Mouse (Mus musculus) C2C12 (cell line): Measurements from ENCODE around the gene Rbm28. TPM values are rescaled to one million over a fixed set of nuclear protein-coding genes. Genes with fewer than 3 reads are reported as not detected.

Experiments used
- H3K27me3 ChIP-seq: one replicate; pipeline ENCODE4 v1.6.1; 2011; ENCODE audit not compliant: control insufficient read depth, insufficient read depth, insufficient read length
- H3K36me3 ChIP-seq: one replicate; pipeline ENCODE4 v1.6.1; 2011; ENCODE audit not compliant: control insufficient read depth, insufficient read depth
- H3K4me3 ChIP-seq: one replicate; pipeline ENCODE4 v1.5.1; 2011; ENCODE audit warnings: mild to moderate bottlenecking, control low read depth; ENCODE audit not compliant: poor library complexity, insufficient read depth, severe bottlenecking
- H3K79me2 ChIP-seq: one replicate; pipeline ENCODE4 v1.6.1; 2011; ENCODE audit not compliant: control insufficient read depth, insufficient read depth
- H3K79me3 ChIP-seq: one replicate; pipeline ENCODE4 v1.6.1; 2011; ENCODE audit warnings: low read depth, control low read depth
- H3ac ChIP-seq: one replicate; pipeline ENCODE3; 2011; ENCODE audit warnings: low read depth; ENCODE audit not compliant: control insufficient read depth, insufficient read length
- CEBPB ChIP-seq: IDR thresholded peaks from one replicate; pipeline ENCODE4 v1.6.1; 2011; ENCODE audit warnings: low read depth, mild to moderate bottlenecking, control low read depth, moderate library complexity
- CTCF ChIP-seq: IDR thresholded peaks from one replicate; pipeline ENCODE4 v1.5.1; 2011; ENCODE audit not compliant: control insufficient read depth, insufficient read depth, insufficient read length
- FOSL1 ChIP-seq: IDR thresholded peaks from one replicate; pipeline ENCODE4 v1.8.0; 2011; ENCODE audit warnings: mild to moderate bottlenecking, low read length; ENCODE audit not compliant: poor library complexity, insufficient read depth, severe bottlenecking
- MAX ChIP-seq: IDR thresholded peaks from one replicate; pipeline ENCODE4 v1.6.1; 2011; ENCODE audit warnings: mild to moderate bottlenecking, control low read depth
- MYOD1 ChIP-seq: IDR thresholded peaks from one replicate; pipeline ENCODE4 v1.6.1; 2011; ENCODE audit warnings: low read depth; ENCODE audit not compliant: control insufficient read depth, insufficient read length
- MYOG ChIP-seq: IDR thresholded peaks from one replicate; pipeline ENCODE4 v1.6.1; 2011; ENCODE audit not compliant: control insufficient read depth, insufficient read length; ENCODE audit errors: extremely low read depth
- USF1 ChIP-seq: IDR thresholded peaks from one replicate; pipeline ENCODE4 v1.6.1; 2011; ENCODE audit warnings: low read depth, mild to moderate bottlenecking, control low read depth, moderate library complexity
- polyA plus RNA-seq: library from polyadenylated mRNA; unstranded; fragments of >200 nt; fragmentation: generic; extraction: Trizol; gene quantifications from one replicate; pipeline ENCODE4 v1.2.1, GENCODE M21; 2012; ENCODE audit warnings: missing spikeins

The Rbm28 gene
- polyA plus RNA-seq, 1 experiment: 18.2 TPM

GRCm38 (mm10) chr6:29156326-29156725 is 8.5 kb downstream of the Rbm28 start:
- Histone ChIP-seq H3K27me3 (no peaks in the 10 kb centered on the region), H3K79me3 (peaks cover 11% of the 10 kb centered on the region), H3ac (no peak overlapping the region), H3K4me3 (no peak overlapping the region), H3K79me2 (peaks cover 19% of the 10 kb centered on the region), H3K36me3 (peaks cover 80% of the 10 kb centered on the region)
- TF ChIP-seq CTCF (no peak), MAX (no peak), USF1 (no peak), MYOG (no peak), MYOD1 (no peak), CEBPB (no peak), FOSL1 (no peak)

GRCm38 (mm10) chr6:29150001-29150400 is 14.8 kb downstream of the Rbm28 start:
- H3K79me3 ChIP-seq: no peaks in the 10 kb centered on the region
- H3ac ChIP-seq: no peak overlapping the region
- TF ChIP-seq CEBPB: no peak
- TF ChIP-seq MYOD1: no peak
- no peak for TF ChIP-seq MYOG
- TF ChIP-seq MAX: no peak
- TF ChIP-seq CTCF: no peak
- TF ChIP-seq USF1: no peak
- TF ChIP-seq FOSL1: no peak
- no peak overlapping the region for H3K4me3 ChIP-seq
- no peaks in the 10 kb centered on the region for H3K79me2 ChIP-seq
- no peaks in the 10 kb centered on the region for H3K27me3 ChIP-seq
- peaks cover 60% of the 10 kb centered on the region for H3K36me3 ChIP-seq

GRCm38 (mm10) chr6:29147407-29148010 is 17.3 kb downstream of the Rbm28 start:
- no peak overlapping the region for H3ac ChIP-seq
- no peak overlapping the region for H3K4me3 ChIP-seq
- no peaks in the 10 kb centered on the region for H3K27me3 ChIP-seq
- TF ChIP-seq MYOG (no peak), FOSL1 (no peak), MYOD1 (no peak), USF1 (no peak), CEBPB (no peak), CTCF (no peak), MAX (no peak)
- H3K79me3 ChIP-seq: no peaks in the 10 kb centered on the region
- H3K79me2 ChIP-seq: no peaks in the 10 kb centered on the region
- H3K36me3 ChIP-seq: peaks cover 53% of the 10 kb centered on the region

GRCm38 (mm10) chr6:29146641-29147040 is 18.2 kb downstream of the Rbm28 start:
- Histone ChIP-seq H3K36me3 (peaks cover 54% of the 10 kb centered on the region), H3K79me2 (no peaks in the 10 kb centered on the region), H3K4me3 (no peak overlapping the region), H3ac (no peak overlapping the region), H3K27me3 (no peaks in the 10 kb centered on the region), H3K79me3 (no peaks in the 10 kb centered on the region)
- no peak for TF ChIP-seq MYOG
- TF ChIP-seq MAX: no peak
- no peak for TF ChIP-seq CEBPB

GRCm38 (mm10) chr6:29145456-29146307 is 19.1 kb downstream of the Rbm28 start:
- H3ac ChIP-seq: no peak overlapping the region
- no peak overlapping the region for H3K4me3 ChIP-seq
- H3K79me3 ChIP-seq: no peaks in the 10 kb centered on the region
- TF ChIP-seq MYOD1: no peak
- TF ChIP-seq FOSL1: no peak
- TF ChIP-seq CEBPB: no peak
- no peak for TF ChIP-seq MAX
- TF ChIP-seq USF1: no peak
- TF ChIP-seq MYOG: no peak
- TF ChIP-seq CTCF: no peak
- peaks cover 54% of the 10 kb centered on the region for H3K36me3 ChIP-seq
- H3K27me3 ChIP-seq: no peaks in the 10 kb centered on the region
- H3K79me2 ChIP-seq: no peaks in the 10 kb centered on the region

GRCm38 (mm10) chr6:29144971-29145370 is 19.8 kb downstream of the Rbm28 start:
- Histone ChIP-seq H3K4me3 (no peak overlapping the region), H3ac (no peak overlapping the region), H3K79me3 (no peaks in the 10 kb centered on the region), H3K36me3 (peaks cover 58% of the 10 kb centered on the region), H3K27me3 (no peaks in the 10 kb centered on the region), H3K79me2 (no peaks in the 10 kb centered on the region)
- TF ChIP-seq CEBPB: no peak
- no peak for TF ChIP-seq MYOG
- TF ChIP-seq MYOD1: no peak
- TF ChIP-seq MAX: no peak
- TF ChIP-seq FOSL1: no peak
- TF ChIP-seq USF1: no peak
- no peak for TF ChIP-seq CTCF
